In the genomic region with DNA sequence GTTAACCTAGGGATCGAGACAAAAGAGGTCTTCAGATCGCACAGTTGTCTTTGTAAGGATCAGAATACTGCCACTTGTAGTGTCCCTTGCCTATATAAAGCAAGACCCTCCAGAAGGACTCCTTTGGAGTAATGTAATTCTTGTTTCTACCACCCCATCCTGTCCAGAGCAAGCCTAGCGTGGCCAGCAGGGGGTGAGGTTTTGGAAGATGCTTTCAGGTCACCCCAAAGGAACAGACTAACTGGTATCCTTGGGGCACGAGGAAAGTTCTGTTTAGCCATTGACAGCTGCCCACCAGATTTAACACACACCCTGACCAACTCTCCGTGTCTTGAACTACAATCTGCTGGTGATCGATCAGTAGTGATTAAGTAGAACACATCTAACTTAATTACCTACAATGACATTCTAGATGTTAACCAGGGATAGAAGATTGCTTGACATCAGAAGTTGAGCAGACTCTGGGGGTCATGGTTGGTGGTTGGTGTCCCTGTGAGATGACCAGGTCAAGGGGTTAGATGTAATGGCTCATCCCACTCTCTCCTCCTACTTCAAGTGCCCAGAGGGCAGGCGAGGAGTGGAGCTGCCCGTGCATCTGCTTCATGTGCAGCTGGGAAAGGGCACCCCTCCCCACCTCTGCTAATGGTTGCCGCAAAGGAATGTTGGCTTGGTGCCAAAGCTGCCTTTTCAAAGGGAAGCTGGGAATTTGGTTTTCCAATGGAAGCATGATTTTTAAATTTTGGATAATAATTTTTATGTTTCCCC, we compare ENCODE assay signal across 8 mouse cellular contexts. TPM values are rescaled to one million over a fixed set of nuclear protein-coding genes. Genes with fewer than 3 reads are reported as not detected.
DNase-seq lines count a peak whose midpoint lies in the region; ATAC-seq lines count a peak whose summit lies in the region.

No protein-coding gene starts in this region.

- no peaks in the 10 kb centered on the region for H3K27me3 ChIP-seq in heart, embryonic 14.5 days (ENCODE audit: control insufficient read depth, insufficient read depth, low read length)

- ATAC-seq in heart, embryonic 14.5 days (ENCODE audit: insufficient number of reproducible peaks, insufficient read depth, low FRiP score, low read depth): no peak

- WGBS in heart, embryonic 14.5 days: 52% methylated on average over 9 of the region's 9 CpGs

- H3K4me1 ChIP-seq in heart, embryonic 14.5 days (ENCODE audit: control insufficient read depth in 2 of 2, insufficient read depth in 2 of 2, low read length in 2 of 2): peaks cover 29 to 63% of the 10 kb centered on the region in 2 experiments

- no peaks in the 10 kb centered on the region for H3K36me3 ChIP-seq in heart, embryonic 14.5 days (ENCODE audit: control insufficient read depth, insufficient read depth, low read length)

- intact Hi-C loops in left cerebral cortex, postnatal 25 days (cut with DNase I): no loop called here

- H3K9me3 ChIP-seq in heart, embryonic 14.5 days (ENCODE audit: control insufficient read depth, low read length): no peaks in the 10 kb centered on the region

- no peak overlapping the region for H3K9ac ChIP-seq in heart, embryonic 14.5 days (ENCODE audit: low read length)

- H3K4me2 ChIP-seq in heart, embryonic 14.5 days (ENCODE audit: low read length): peak overlapping the region; percentile 9; the same call in 1 of the 2 replicates

- peak overlapping the region; percentile 7 to 30; a peak in 2 of 4 replicates for H3K27ac ChIP-seq in heart, embryonic 14.5 days (replicated peaks in 1 of 2; ENCODE audit: control insufficient read depth in 1 of 2, insufficient read depth in 1 of 2, low read depth in 2 of 2, low read length in 2 of 2)

- no peak overlapping the region for H3K4me3 ChIP-seq in heart, embryonic 14.5 days (ENCODE audit: control insufficient read depth in 1 of 2, insufficient read depth in 1 of 2, low read depth in 1 of 2, low read length in 2 of 2)

- DNase-seq in heart, adult 8-10 months (ENCODE audit: low spot score): no peak
- peak; percentile 66 for DNase-seq in testis, postnatal 10 days (ENCODE audit: low spot score)
- DNase-seq in testis, postnatal 14 days (ENCODE audit: low spot score): no peak
- DNase-seq in kidney, postnatal 10 days: peak; percentile 73
- peak; percentile 8 for DNase-seq in yolk sac, embryonic 10.5 days (ENCODE audit: low spot score)
- DNase-seq in left cerebral cortex, postnatal 25 days (ENCODE audit: low spot score in 2 of 2): no peak
- DNase-seq in cerebellum, postnatal 4 days (ENCODE audit: low spot score in 2 of 2): no peak

RNA-seq across cellular contexts. Expression of a gene that starts 10.6 kb away (rescaled TPM):
- 33.7 and 34.4 TPM in 2 replicates for polyA plus RNA-seq in heart, embryonic 14.5 days (2014; fragmentation: Nextera tagmentation; extraction: Ambion mirVana)
- total RNA-seq in heart, adult 8-10 months (2022): 10 to 100 TPM in 2 of 4 experiments, 1 to 10 TPM in 2; 9.6 to 13.6 (median 9.9) TPM
- 10 to 100 TPM; 68.9 to 84.2 TPM for total RNA-seq in left cerebral cortex, postnatal 25 days (2021)

Comparison
In these comparisons a context has a peak if more than half of its experiments do, and no peak if none do; other contexts are left out.
1. DNase-seq: peak in testis, postnatal 10 days (single experiment), kidney, postnatal 10 days (single experiment) and yolk sac, embryonic 10.5 days (single experiment); none in heart, adult 8-10 months (single experiment), testis, postnatal 14 days (single experiment), left cerebral cortex, postnatal 25 days (0 of 2) and cerebellum, postnatal 4 days (0 of 2).
2. RNA of a gene that starts 10.6 kb away (total RNA-seq): 68.9 to 84.2 TPM in left cerebral cortex, postnatal 25 days; 9.6 to 13.6 TPM in heart, adult 8-10 months; every median in the first group is over 4 times any median in the second.